Mouse (Mus musculus): ENCODE results near the gene Olfr305. TPM values are rescaled to one million over a fixed set of nuclear protein-coding genes. Genes with fewer than 3 reads are reported as not detected.
"Not testable (repeated sequence)": the region's sequence is repeated elsewhere in the genome, so short reads cannot be mapped to it uniquely, and the experiment has no call there.

Olfr305 gene
- total RNA-seq (2021), result not detected
- long read RNA-seq, experiment 1, result 0 reads
- long read RNA-seq, experiment 2, result 0 reads

- Histone ChIP-seq H3K27ac (no peak within 1 kb of the TSS), H3K4me3 (no peak within 1 kb of the TSS)
- TF ChIP-seq CTCF (IDR thresholded peaks at IDR 0.05), result no peak
- DNase-seq, result no peak
- intact Hi-C loops (cut with DNase I), result no loop called here
These were observed at the start of gene Olfr305 for GRCm38 (mm10) chr7:86366828-86367227. Gene Olfr305, minus strand, starts transcription at chr7:86366928.

- intact Hi-C loops (cut with DNase I), result no loop called here
- Histone ChIP-seq H3K4me3 (no peak within 1 kb of the TSS), H3K27ac (no peak within 1 kb of the TSS)
- DNase-seq, result no peak
- TF ChIP-seq CTCF (IDR thresholded peaks at IDR 0.05), result no peak
These were observed 36.8 kb upstream of the Olfr305 start, which contains the start of gene Olfr301 for GRCm38 (mm10) chr7:86403546-86403945. Gene Olfr301, plus strand, starts transcription at chr7:86403846.

GRCm38 (mm10) chr7:86397689-86398088 lies 31.0 kb upstream of the Olfr305 start, which contains the start of gene Olfr303:
Gene Olfr303, minus strand, starts transcription at chr7:86397789.
- DNase-seq, result no peak
- Histone ChIP-seq H3K27ac (no peak within 1 kb of the TSS), H3K4me3 (no peak within 1 kb of the TSS)
- no peak for TF ChIP-seq CTCF (IDR thresholded peaks at IDR 0.05)
- intact Hi-C loops (cut with DNase I), result no loop called here

DNA sequence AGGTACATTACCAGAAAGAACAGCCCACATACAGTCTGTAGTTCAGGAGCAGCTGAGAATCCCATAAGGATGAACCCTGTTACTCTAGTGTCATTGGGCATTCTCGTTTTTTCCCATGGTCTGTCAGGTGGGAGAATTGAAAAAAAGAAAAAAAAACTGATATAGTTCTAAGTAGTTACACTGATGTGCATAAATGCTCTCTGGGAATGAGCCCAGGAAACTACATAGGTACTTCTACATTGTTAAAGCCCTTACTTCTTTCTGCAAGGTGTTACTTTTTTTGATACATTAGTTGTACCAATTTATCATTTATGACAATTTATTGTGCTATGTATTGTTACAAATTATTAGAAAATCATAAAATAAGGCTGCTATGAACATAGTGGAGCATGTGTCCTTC lies 19.8 kb upstream of the Olfr305 start, which contains the start of gene Olfr304:
Gene Olfr304, minus strand, starts transcription at position 101 of the 400 bp plus-strand sequence.
- no peak for TF ChIP-seq CTCF (IDR thresholded peaks at IDR 0.05)
- H3K27ac ChIP-seq, result no peak within 1 kb of the TSS
- H3K4me3 ChIP-seq, result no peak within 1 kb of the TSS
- DNase-seq, result no peak
- intact Hi-C loops (cut with DNase I), result no loop called here

DNA sequence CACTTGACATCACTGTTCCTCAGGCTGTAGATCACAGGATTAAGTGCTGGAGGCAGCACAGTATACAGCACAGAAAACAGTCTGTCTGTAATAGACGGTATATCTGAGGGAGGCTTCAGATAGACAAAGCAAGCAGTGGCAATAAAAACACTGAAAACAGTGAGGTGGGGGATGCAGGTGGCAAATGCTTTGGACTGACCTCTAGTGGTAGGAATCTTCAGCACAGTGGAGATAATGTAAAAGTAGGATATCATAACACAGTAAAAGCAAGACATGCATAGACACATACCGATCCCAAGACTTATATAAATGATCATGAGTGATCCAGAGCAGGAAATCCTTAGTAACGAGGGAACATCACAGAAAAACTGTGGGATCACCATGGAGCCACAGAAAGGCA lies 19.0 kb upstream of the Olfr305 start:
- Histone ChIP-seq H3K27ac (no peak overlapping the region), H3K4me3 (no peak overlapping the region)
- TF ChIP-seq CTCF (IDR thresholded peaks at IDR 0.05), result no peak
- DNase-seq, result no peak
- intact Hi-C loops (cut with DNase I), result no loop called here

DNA sequence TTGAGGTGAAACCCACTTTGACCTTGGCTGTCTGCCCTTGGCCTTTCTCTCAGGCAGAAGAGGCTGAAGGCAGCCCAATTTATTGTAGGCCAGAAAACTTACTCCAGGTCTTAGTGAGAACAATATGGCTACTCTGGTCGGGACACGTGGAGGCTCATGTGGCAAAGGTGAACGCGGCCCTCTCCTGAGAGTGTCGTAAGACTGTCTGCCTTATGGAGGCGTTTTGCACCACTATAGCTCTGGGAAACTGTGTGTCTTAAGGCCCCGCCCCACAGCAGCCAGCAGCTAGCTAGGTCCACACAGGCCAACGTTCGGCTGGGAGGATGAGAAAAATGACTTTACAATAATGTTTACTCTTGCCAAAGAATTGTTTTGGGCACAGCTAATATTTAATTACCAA lies 20.4 kb downstream of the Olfr305 start:
- intact Hi-C loops (cut with DNase I); H3K4me3 ChIP-seq; DNase-seq; H3K27ac ChIP-seq: not testable (repeated sequence)

DNA sequence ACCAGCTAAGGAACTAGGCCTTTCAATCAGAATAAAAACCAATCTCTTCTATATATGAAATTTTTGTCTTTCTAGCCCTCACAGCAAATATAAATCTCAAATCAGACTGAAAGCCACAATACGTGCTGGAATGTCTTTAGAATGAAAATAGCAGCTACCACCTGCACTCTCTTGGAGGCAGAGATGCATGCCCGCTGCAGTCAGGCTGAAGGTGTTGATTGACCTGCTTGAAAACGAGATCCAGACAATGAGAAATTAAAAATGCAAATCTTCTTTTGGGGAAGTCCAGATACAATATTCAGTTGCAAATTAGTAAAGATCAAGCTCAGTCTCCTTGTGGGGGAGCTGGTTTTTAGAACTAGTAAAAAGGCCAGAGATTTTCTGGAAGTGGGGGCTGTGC lies 22.5 kb downstream of the Olfr305 start:
- Histone ChIP-seq H3K4me3 (no peak overlapping the region), H3K27ac (no peak overlapping the region)
- DNase-seq, result no peak
- intact Hi-C loops (cut with DNase I), result no loop called here
- no peak for TF ChIP-seq CTCF (IDR thresholded peaks at IDR 0.05)

DNA sequence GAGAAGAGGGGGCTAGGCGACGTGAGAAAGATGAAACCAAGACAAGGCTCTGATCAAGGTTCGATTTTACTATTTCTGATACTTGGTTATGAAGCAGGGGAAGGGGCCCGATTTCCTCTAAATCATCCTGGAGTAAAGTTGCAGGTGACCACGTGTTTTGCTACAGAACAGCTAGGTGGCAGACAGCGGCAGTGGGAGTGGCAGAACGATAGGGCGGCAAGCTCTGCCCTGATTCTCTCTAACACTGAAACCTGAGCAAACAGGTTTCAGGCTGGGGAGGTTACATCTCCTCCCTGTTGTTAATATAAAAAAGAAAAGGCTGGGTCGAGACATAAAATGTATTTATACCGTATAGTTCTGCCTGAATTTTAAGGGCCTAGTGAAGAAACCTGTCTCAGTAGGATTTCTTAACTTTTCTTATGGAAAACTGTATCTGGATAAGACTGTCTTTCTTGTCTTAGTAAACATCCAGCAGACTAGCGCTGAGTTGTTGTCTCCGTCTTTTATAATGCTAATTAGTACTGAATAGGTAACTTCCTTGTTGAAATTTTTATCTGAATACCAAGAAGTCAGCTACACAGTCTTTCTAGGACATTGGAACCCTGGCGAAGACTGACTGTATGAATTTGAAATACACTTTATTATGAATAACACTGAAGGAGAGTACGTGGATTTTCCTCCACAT lies 23.7 kb downstream of the Olfr305 start:
- TF ChIP-seq CTCF (IDR thresholded peaks at IDR 0.05), result no peak
- intact Hi-C loops (cut with DNase I), result no loop called here
- Histone ChIP-seq H3K4me3 (no peak overlapping the region), H3K27ac (no peak overlapping the region)
- DNase-seq, result no peak

- no peak for TF ChIP-seq CTCF (IDR thresholded peaks at IDR 0.05)
- Histone ChIP-seq H3K27ac (no peak within 1 kb of the TSS), H3K4me3 (no peak within 1 kb of the TSS)
- intact Hi-C loops (cut with DNase I), result no loop called here
- no peak for DNase-seq
These were observed 29.2 kb downstream of the Olfr305 start, which contains the start of gene Olfr307 for GRCm38 (mm10) chr7:86337486-86337885. Gene Olfr307, minus strand, starts transcription at chr7:86337586.

GRCm38 (mm10) chr7:86325530-86325929 lies 41.2 kb downstream of the Olfr305 start, which contains the start of gene Olfr308:
Gene Olfr308, minus strand, starts transcription at chr7:86325630.
- Histone ChIP-seq H3K4me3 (no peak within 1 kb of the TSS), H3K27ac (no peak within 1 kb of the TSS)
- intact Hi-C loops (cut with DNase I), result no loop called here
- no peak for DNase-seq
- TF ChIP-seq CTCF (IDR thresholded peaks at IDR 0.05), result no peak

- no peak for TF ChIP-seq CTCF (IDR thresholded peaks at IDR 0.05)
- Histone ChIP-seq H3K4me3 (no peak overlapping the region), H3K27ac (no peak overlapping the region)
- intact Hi-C loops (cut with DNase I), result no loop called here
- DNase-seq, result no peak
These were observed 45.4 kb downstream of the Olfr305 start for GRCm38 (mm10) chr7:86321323-86321722.

DNA sequence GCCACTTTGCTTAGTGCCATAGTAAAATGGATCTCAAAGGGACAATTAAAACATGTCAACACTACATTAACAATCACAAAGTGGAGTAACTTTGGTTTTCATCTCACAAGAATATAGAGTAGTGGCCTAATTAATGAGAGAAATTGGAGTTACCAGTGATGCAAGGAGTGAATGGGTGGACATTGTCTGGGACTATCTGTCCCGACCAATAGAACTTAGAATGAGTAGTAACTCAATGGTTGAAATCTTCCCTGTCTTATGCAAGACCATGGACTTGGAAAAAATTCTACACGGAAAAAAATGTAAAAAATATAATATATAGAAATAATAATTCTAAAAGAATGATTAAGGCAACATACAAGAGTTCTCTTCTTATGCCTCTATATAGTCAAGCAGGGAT lies 53.1 kb downstream of the Olfr305 start, which contains the start of gene Olfr309:
Gene Olfr309, minus strand, starts transcription at position 101 of the 400 bp plus-strand sequence.
- Histone ChIP-seq H3K27ac (no peak within 1 kb of the TSS), H3K4me3 (no peak within 1 kb of the TSS)
- intact Hi-C loops (cut with DNase I), result no loop called here
- TF ChIP-seq CTCF (IDR thresholded peaks at IDR 0.05), result no peak
- no peak for DNase-seq

Other genes with a start within 250 kb of the Olfr305 start
- not detected for gene Vmn2r75, start 195.2 kb downstream of the Olfr305 start, total RNA-seq (2021)
- not detected for gene Vmn2r76, start 120.6 kb downstream of the Olfr305 start, total RNA-seq (2021)
- gene Olfr310, start 89.8 kb downstream of the Olfr305 start, total RNA-seq (2021), result not detected
- not detected for gene Olfr309, start 53.2 kb downstream of the Olfr305 start, total RNA-seq (2021)
- not detected for gene Olfr308, start 41.3 kb downstream of the Olfr305 start, total RNA-seq (2021)
- not detected for gene Olfr307, start 29.3 kb downstream of the Olfr305 start, total RNA-seq (2021)
- not detected for gene Olfr304, start 19.7 kb upstream of the Olfr305 start, total RNA-seq (2021)
- not detected for gene Olfr303, start 30.9 kb upstream of the Olfr305 start, total RNA-seq (2021)
- gene Olfr301, start 36.9 kb upstream of the Olfr305 start, total RNA-seq (2021), result not detected
- gene Olfr299, start 93.0 kb upstream of the Olfr305 start, total RNA-seq (2021), result not detected
- not detected for gene Olfr298, start 125.6 kb upstream of the Olfr305 start, total RNA-seq (2021)
- not detected for gene Olfr297, start 153.0 kb upstream of the Olfr305 start, total RNA-seq (2021)
- gene Olfr295, start 216.9 kb upstream of the Olfr305 start, total RNA-seq (2021), result not detected
- not detected for gene Olfr294, start 249.7 kb upstream of the Olfr305 start, total RNA-seq (2021)

Measured in gastrocnemius, adult 2 months (tissue).